22 mouse cellular contexts compared by ENCODE assay signal in the genomic region with DNA sequence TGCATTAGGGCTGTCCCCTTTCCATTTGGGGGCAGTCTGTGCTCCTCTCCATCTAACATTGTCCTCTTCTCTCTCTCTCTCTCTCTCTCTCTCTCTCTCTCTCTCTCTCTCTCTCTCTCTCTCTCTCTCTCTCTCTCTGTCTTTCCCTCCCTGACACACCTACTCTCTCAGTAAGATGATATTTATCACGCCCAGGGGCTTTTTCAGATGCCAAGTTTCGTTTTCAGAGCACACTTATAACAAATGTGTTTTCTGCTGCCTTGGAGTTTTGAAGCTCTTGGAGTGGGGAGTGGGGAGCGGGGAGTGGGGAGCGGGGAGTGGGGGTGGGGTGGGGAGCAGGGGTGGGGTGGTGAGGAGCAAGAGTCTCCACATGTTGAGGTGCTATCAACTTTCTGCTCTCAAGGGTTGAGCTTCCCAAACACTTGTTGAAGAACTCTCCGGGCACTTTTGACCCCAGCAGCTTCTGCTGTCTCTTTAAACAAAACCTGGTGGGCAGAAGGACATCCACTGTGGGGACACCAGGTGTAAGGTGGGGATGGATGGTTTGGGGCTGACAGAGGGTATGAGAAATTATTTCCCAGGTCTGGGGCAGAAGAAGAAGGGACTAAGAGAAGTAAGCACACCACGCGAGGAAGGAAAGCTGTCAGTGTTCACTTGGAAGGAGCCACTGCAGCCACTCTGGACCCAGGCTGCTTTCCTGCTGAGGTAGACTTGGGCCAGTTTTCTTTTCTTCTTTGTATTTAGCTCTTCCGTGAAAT. TPM values are rescaled to one million over a fixed set of nuclear protein-coding genes. Genes with fewer than 3 reads are reported as not detected.
DNase-seq lines count a peak whose midpoint lies in the region; ATAC-seq lines count a peak whose summit lies in the region.
"Had no signal": no experiment of that assay in that cellular context is flagged by ENCODE, and none has a peak within 500 bp of the region (broad histone marks: within the 10 kb centered on the region; RNA-seq: fewer than 3 reads in every experiment).

No protein-coding gene starts in this region.

- H3K36me3 ChIP-seq in embryonic facial prominence, embryonic 11.5 days (replicated peaks; ENCODE audit: control insufficient read depth, insufficient read depth, low read depth, low read length), result no peaks in the 10 kb centered on the region
- no peaks in the 10 kb centered on the region for H3K36me3 ChIP-seq in limb, embryonic 12.5 days
- H3K36me3 ChIP-seq: G1E; heart, embryonic 12.5 days had no signal

- ATAC-seq in CD4-positive, CD25-positive, alpha-beta regulatory T cell, adult 4 months, result peak; percentile 24
- ATAC-seq in embryonic facial prominence, embryonic 11.5 days (replicated peaks; ENCODE audit: insufficient number of reproducible peaks, low FRiP score, low TSS enrichment, low read depth), result no peak
- no peak for ATAC-seq in limb, embryonic 12.5 days (ENCODE audit: insufficient number of reproducible peaks, insufficient read depth, low FRiP score, low TSS enrichment, low read depth)
- ATAC-seq: hindbrain, postnatal 0 days had no signal

- peak; percentile 56 for DNase-seq in heart, adult 11 months
- no peak for DNase-seq in heart, postnatal 14 days
- DNase-seq in embryonic facial prominence, embryonic 11.5 days (ENCODE audit: low spot score), result no peak
- no peak for DNase-seq in kidney, postnatal 36 days
- no peak for DNase-seq in cerebellum, adult 9-11 months
- DNase-seq in cerebellum, adult 18-20 months, result no peak
- DNase-seq: gastrocnemius, postnatal 25 days; heart, postnatal 36 days; kidney, adult 2 months; thymus, postnatal 36 days had no signal

- H3K4me2 ChIP-seq in embryonic facial prominence, embryonic 11.5 days (ENCODE audit: low read depth, low read length), result no peak overlapping the region
- H3K4me2 ChIP-seq in limb, embryonic 12.5 days, result no peak overlapping the region
- H3K4me2 ChIP-seq: heart, embryonic 12.5 days had no signal

- H3K9ac ChIP-seq in embryonic facial prominence, embryonic 11.5 days (replicated peaks; ENCODE audit: low read length), result no peak overlapping the region
- no peak overlapping the region for H3K9ac ChIP-seq in limb, embryonic 12.5 days (replicated peaks)
- H3K9ac ChIP-seq: heart, embryonic 12.5 days; liver, embryonic 14.5 days had no signal

- intact Hi-C loops in heart, postnatal 14 days (cut with DNase I), result no loop called here

- no peaks in the 10 kb centered on the region for H3K27me3 ChIP-seq in embryonic facial prominence, embryonic 11.5 days (ENCODE audit: control insufficient read depth, insufficient read depth, low read length)
- no peaks in the 10 kb centered on the region for H3K27me3 ChIP-seq in limb, embryonic 12.5 days
- H3K27me3 ChIP-seq: heart, embryonic 12.5 days had no signal

- WGBS in embryonic facial prominence, embryonic 11.5 days, result 47% methylated on average over 8 of the region's 8 CpGs
- WGBS in limb, embryonic 12.5 days, result 51% methylated on average over 8 of the region's 8 CpGs

- 0 out of 2 replicates have a peak, but pooled peaks cover 5% of the 10 kb centered on the region for H3K4me1 ChIP-seq in embryonic facial prominence, embryonic 11.5 days (ENCODE audit: control insufficient read depth, insufficient read depth, low read length)
- H3K4me1 ChIP-seq in limb, embryonic 12.5 days (replicated peaks), result peaks cover 56% of the 10 kb centered on the region

- H3K9me3 ChIP-seq in embryonic facial prominence, embryonic 11.5 days (replicated peaks; ENCODE audit: control insufficient read depth, low read length), result no peaks in the 10 kb centered on the region
- H3K9me3 ChIP-seq in limb, embryonic 12.5 days, result no peaks in the 10 kb centered on the region
- H3K9me3 ChIP-seq: G1E; heart, embryonic 12.5 days had no signal

- no peak overlapping the region for H3K4me3 ChIP-seq in embryonic facial prominence, embryonic 11.5 days (ENCODE audit: low read depth, low read length)
- H3K4me3 ChIP-seq in limb, embryonic 12.5 days (replicated peaks), result no peak overlapping the region
- H3K4me3 ChIP-seq: heart, embryonic 12.5 days had no signal

- 0 out of 2 replicates have a peak overlapping the region, but pooled peaks have one; percentile 35 for H3K27ac ChIP-seq in embryonic facial prominence, embryonic 11.5 days (replicated peaks; ENCODE audit: low read depth, low read length)
- peak overlapping the region; percentile 72 for H3K27ac ChIP-seq in limb, embryonic 12.5 days
- H3K27ac ChIP-seq: hindbrain, postnatal 0 days; liver, embryonic 14.5 days had no signal

RNA-seq across cellular contexts. Expression of gene Anapc15-ps, which starts 36.8 kb away (rescaled TPM):
- not detected for total RNA-seq in heart, postnatal 14 days (2021)
- not detected for polyA plus RNA-seq in CD4-positive, CD25-positive, alpha-beta regulatory T cell, adult 4 months (2017; shearing (Covaris generic))
- not detected in 2 replicates for polyA plus RNA-seq in embryonic facial prominence, embryonic 11.5 days (2014; fragmentation: Nextera tagmentation; extraction: Ambion mirVana)
- not detected in 2 replicates for polyA plus RNA-seq in limb, embryonic 12.5 days (2016; fragmentation: Nextera tagmentation; extraction: Ambion mirVana)
- total RNA-seq: adrenal gland, adult 18-20 months; gastrocnemius, postnatal 25 days; heart, postnatal 36 days; hindbrain, postnatal 0 days; layer of hippocampus, postnatal 14 days; left cerebral cortex, postnatal 14 days had no signal
- polyA plus RNA-seq: G1E; heart, embryonic 12.5 days; hindbrain, postnatal 0 days; kidney, adult 2 months; large intestine, adult 2 months; liver, embryonic 14.5 days; lung, embryonic 16.5 days; neural tube, embryonic 14.5 days had no signal
